ENCODE assay signal across 8 mouse cellular contexts in the genomic region with DNA sequence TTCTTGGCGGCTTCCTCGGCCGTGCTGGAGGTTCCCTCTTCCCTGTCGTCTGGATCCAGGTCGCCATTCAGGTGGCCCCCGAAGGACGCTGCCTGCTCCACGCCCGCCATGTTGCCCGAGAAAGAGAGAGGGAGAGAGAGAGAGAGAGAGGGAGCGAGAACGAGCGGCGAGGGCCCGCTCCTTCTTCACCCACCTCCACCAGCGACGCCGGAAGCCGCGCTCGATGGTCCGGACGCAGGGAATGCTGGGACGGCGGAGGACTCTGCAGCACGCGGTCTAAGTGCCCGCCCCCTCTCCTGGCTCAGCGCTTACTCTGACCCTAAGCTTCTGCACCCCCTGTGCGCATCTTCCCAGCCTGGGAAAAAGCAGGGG. TPM values are rescaled to one million over a fixed set of nuclear protein-coding genes. Genes with fewer than 3 reads are reported as not detected.
A peak's percentile ranks its signal among the peaks of the same experiment; 100 is the strongest.
DNase-seq lines count a peak whose midpoint lies in the region; ATAC-seq and TF ChIP-seq lines count a peak whose summit lies in the region.

No protein-coding gene starts in this region.

- WGBS in heart, embryonic 11.5 days (ENCODE audit: insufficient replicate concordance), result 1% methylated on average over 24 of the region's 30 CpGs
- WGBS in kidney, embryonic 16.5 days, result under 1% methylated on average over 25 of the region's 30 CpGs

- H3K9me3 ChIP-seq in heart, embryonic 11.5 days (replicated peaks; ENCODE audit: control insufficient read depth, low read length), result no peaks in the 10 kb centered on the region
- no peaks in the 10 kb centered on the region for H3K9me3 ChIP-seq in kidney, embryonic 16.5 days (ENCODE audit: low read length)

- peak overlapping the region; percentile 85 for H3K27ac ChIP-seq in heart, embryonic 11.5 days (ENCODE audit: low read depth, low read length)
- H3K27ac ChIP-seq in kidney, embryonic 16.5 days (ENCODE audit: low read length), result peak overlapping the region; percentile 89

- peak overlapping the region; percentile 89 for H3K4me2 ChIP-seq in heart, embryonic 11.5 days
- peak overlapping the region; percentile 64 for H3K4me2 ChIP-seq in kidney, embryonic 16.5 days (replicated peaks; ENCODE audit: low read depth, low read length)

- no peaks in the 10 kb centered on the region for H3K27me3 ChIP-seq in heart, embryonic 11.5 days (ENCODE audit: control insufficient read depth, insufficient read depth, low read length)
- H3K27me3 ChIP-seq in kidney, embryonic 16.5 days (ENCODE audit: insufficient read depth, low read length), result no peaks in the 10 kb centered on the region

- H3K9ac ChIP-seq in heart, embryonic 11.5 days (ENCODE audit: low read depth, low read length), result peak overlapping the region; percentile 92
- peak overlapping the region; percentile 88 for H3K9ac ChIP-seq in kidney, embryonic 16.5 days (replicated peaks; ENCODE audit: low read length)

- TF ChIP-seq POLR2A in brain, embryonic 14.5 days (IDR thresholded peaks at IDR 0.05; ENCODE audit: borderline replicate concordance, extremely low read depth, insufficient read depth, insufficient read length, poor library complexity, severe bottlenecking), result peak; percentile 75; the same call in 1 of the 2 replicates

- H3K4me3 ChIP-seq in heart, embryonic 11.5 days (ENCODE audit: low read depth, low read length), result peak overlapping the region; percentile 89
- H3K4me3 ChIP-seq in kidney, embryonic 16.5 days (ENCODE audit: low read length), result peak overlapping the region; percentile 70

- peak; percentile 85 for DNase-seq in CD4-positive helper T cell, adult 2 months (ENCODE audit: low read depth, low spot score)
- DNase-seq in brain, embryonic 14.5 days (ENCODE audit: low read depth), result peak; percentile 98
- DNase-seq in liver, result peak; percentile 93
- DNase-seq in monocyte, adult 2 months (ENCODE audit: low read depth in 1 of 2, low spot score in 2 of 2), result peak; percentile 27 to 30
- peak; percentile 86 to 87 for DNase-seq in spleen, postnatal 36 days (ENCODE audit: low spot score in 2 of 2)

- peaks cover 12% of the 10 kb centered on the region for H3K36me3 ChIP-seq in heart, embryonic 11.5 days (ENCODE audit: control insufficient read depth, insufficient read depth, low read length)
- peaks cover 25% of the 10 kb centered on the region for H3K36me3 ChIP-seq in kidney, embryonic 16.5 days (ENCODE audit: insufficient read depth, low read length)

- TF ChIP-seq CTCF in brain, embryonic 14.5 days (IDR thresholded peaks at IDR 0.05; ENCODE audit: borderline replicate concordance, extremely low read depth, insufficient read depth, insufficient read length), result no peak

- ATAC-seq in erythroblast, adult 5-6 weeks (replicated peaks; ENCODE audit: low FRiP score, poor library complexity, severe bottlenecking), result peak; percentile 60
- ATAC-seq in heart, embryonic 11.5 days (replicated peaks; ENCODE audit: insufficient number of reproducible peaks, low FRiP score, low TSS enrichment), result peak; percentile 96
- peak; percentile 99 for ATAC-seq in kidney, embryonic 16.5 days (ENCODE audit: low FRiP score, low TSS enrichment)

- peaks cover 6% of the 10 kb centered on the region for H3K4me1 ChIP-seq in heart, embryonic 11.5 days (ENCODE audit: control insufficient read depth, insufficient read depth, low read length)
- peaks cover 16% of the 10 kb centered on the region for H3K4me1 ChIP-seq in kidney, embryonic 16.5 days (ENCODE audit: insufficient read depth, low read length)

RNA-seq across cellular contexts. Expression of a gene that starts 7.3 kb away (rescaled TPM):
- 91.3 and 154 TPM in 2 replicates for polyA plus RNA-seq in brain, embryonic 14.5 days (2012; rRNA removed)
- total RNA-seq in erythroblast, adult 5-6 weeks (2015; ENCODE audit: low replicate concordance), result 2,780 and 3,362 TPM in 2 replicates
- 4,625 and 6,978 TPM in 2 replicates for total RNA-seq in erythroblast, adult 5-6 weeks (2017; ENCODE audit: low replicate concordance)
- polyA plus RNA-seq in heart, embryonic 11.5 days (2014; fragmentation: Nextera tagmentation; extraction: Ambion mirVana), result 199 and 219 TPM in 2 replicates
- 171 and 189 TPM in 2 replicates for polyA plus RNA-seq in kidney, embryonic 16.5 days (2015; fragmentation: Nextera tagmentation; extraction: Ambion mirVana)

RNA-seq across cellular contexts. Expression of a gene that starts 58.2 kb away (rescaled TPM):
- polyA plus RNA-seq in brain, embryonic 14.5 days (2012; rRNA removed), result 0.49 and 0.73 TPM in 2 replicates
- total RNA-seq in erythroblast, adult 5-6 weeks (2015; ENCODE audit: low replicate concordance), result not detected in 2 replicates
- 0.28 TPM in 1 of 2 replicates, not detected in the other for total RNA-seq in erythroblast, adult 5-6 weeks (2017; ENCODE audit: low replicate concordance)
- 1.1 and 1.3 TPM in 2 replicates for polyA plus RNA-seq in heart, embryonic 11.5 days (2014; fragmentation: Nextera tagmentation; extraction: Ambion mirVana)
- polyA plus RNA-seq in kidney, embryonic 16.5 days (2015; fragmentation: Nextera tagmentation; extraction: Ambion mirVana), result 0.89 and 1.1 TPM in 2 replicates

Comparison
In these comparisons a context has a peak if more than half of its experiments do, and no peak if none do; other contexts are left out.
1. Peak in every context shown above with its lines: DNase-seq, ATAC-seq, H3K4me3 ChIP-seq and H3K27ac ChIP-seq.
2. DNase-seq: peak in every context shown above with its lines; median percentile 98 in brain, embryonic 14.5 days; 93 in liver; 86 in spleen, postnatal 36 days; 85 in CD4-positive helper T cell, adult 2 months; 28 in monocyte, adult 2 months.